Mouse (Mus musculus) urinary bladder, postnatal 10 days (tissue): ENCODE measurements around the gene Edem3.

Source experiments
- DNase-seq: peaks from one replicate; pipeline ENCODE4 v3.0.0; 2022; ENCODE audit warnings: low spot score

The Edem3 gene

DNA sequence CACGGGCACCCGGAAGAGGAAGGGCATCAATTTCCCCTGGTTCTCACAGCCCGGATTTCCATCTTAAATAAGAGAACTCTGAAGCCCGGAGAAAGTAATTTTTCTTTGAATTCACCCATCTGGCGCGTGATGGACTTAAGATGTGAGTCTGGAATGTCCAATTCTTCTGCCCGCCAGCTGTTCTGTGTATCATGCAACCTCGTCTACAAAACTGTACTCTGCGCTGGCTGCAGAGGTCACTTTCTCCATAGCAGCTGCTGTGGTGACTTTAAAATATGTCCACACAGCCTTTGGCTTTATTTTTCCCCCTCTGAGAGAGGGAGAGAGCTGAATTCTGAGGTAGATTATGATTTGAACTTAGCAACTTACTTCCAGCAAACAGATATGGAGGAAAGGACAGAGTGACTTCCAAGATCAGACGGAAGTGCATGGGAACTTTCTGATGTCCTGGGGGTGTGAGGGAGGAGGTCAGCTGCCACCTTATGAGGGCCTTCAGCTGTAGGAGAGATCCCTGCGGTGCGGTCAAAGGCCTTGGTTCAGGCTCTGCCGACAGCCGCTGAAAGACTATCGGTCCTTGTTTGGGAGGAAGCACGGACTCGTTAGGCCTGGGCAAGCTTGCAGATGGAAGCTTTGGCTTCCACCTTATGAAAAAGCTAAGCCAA lies 108.1 kb downstream of the Edem3 start:
- DNase-seq: no peak

DNA sequence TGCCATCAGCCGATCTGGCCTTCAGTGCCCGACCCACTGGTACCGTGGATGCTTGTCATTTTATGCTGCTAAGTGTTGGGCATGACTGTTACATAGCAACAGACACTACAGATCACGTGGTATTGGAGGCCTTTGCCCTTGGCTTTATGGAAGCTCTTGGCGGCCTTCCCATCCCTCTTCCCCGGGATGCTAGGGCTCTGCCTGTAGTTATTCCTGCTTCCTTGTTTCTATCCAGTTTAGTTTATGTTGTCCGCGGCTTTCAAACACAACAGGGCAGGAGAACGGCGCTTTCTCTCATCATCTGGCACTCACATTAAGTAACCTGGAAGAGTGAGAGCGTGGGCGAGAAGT lies 108.6 kb downstream of the Edem3 start:
- DNase-seq: no peak

DNA sequence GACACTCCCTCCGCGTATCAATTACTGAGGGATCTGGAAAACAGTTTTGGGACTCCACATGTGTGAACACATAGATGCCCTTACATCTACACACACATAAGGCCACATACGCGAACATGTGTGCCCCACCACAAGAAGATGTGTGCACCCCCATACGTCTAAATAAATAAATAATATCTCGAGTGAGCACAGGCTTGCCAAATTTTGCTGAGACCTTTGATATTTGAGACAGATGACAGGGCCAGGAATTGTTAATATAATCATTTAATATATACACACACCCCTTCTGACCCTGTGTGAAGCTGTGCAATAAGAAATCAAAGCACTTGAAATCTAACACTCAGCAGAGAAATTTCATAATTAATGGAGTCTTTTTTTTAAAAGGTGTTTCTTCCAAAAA lies 109.2 kb downstream of the Edem3 start:
- DNase-seq: no peak
